Mouse (Mus musculus) ES-E14 (cell line): ENCODE results near the gene Ncaph2.

Experiments
- CHD2 ChIP-seq: IDR thresholded peaks from 2 replicates; pipeline ENCODE4 v1.6.1; 2014; ENCODE audit warnings: mild to moderate bottlenecking, low read depth, low read length, inconsistent platforms
- HCFC1 ChIP-seq: IDR thresholded peaks from 2 replicates; pipeline ENCODE4 v1.6.1; 2012; ENCODE audit warnings: low read length, inconsistent platforms, borderline replicate concordance; ENCODE audit not compliant: insufficient read depth
- ZC3H11A ChIP-seq: IDR thresholded peaks from 2 replicates; pipeline ENCODE4 v1.6.1; 2012; ENCODE audit warnings: low read depth, mild to moderate bottlenecking, inconsistent platforms, low read length, borderline replicate concordance
- ZNF384 ChIP-seq: IDR thresholded peaks from 2 replicates; pipeline ENCODE4 v1.6.1; 2012; ENCODE audit warnings: low read depth, low read length, inconsistent platforms

- TF ChIP-seq ZC3H11A: no peak
- TF ChIP-seq ZNF384: no peak
- no peak for TF ChIP-seq CHD2
- TF ChIP-seq HCFC1: no peak
Observed at GRCm38 (mm10) chr15:89377362-89377761, 21.8 kb downstream of the Ncaph2 start.
